Mouse (Mus musculus) G1E (cell line): ENCODE data around the gene Fkbp8. TPM values are rescaled to one million over a fixed set of nuclear protein-coding genes. Genes with fewer than 3 reads are reported as not detected.

Source experiments
- ATAC-seq: 2 replicates; pipeline ENCODE4 v1.8.0; 2016; ENCODE audit warnings: mild to moderate bottlenecking; ENCODE audit not compliant: insufficient number of reproducible peaks, poor library complexity, low FRiP score, severe bottlenecking; ENCODE audit errors: extremely low read depth
- DNase-seq: peaks from one replicate; pipeline ENCODE4 v3.0.0; 2012; ENCODE audit warnings: low spot score
- H3K27me3 ChIP-seq: 2 replicates; pipeline ENCODE4 v1.6.1; 2012; ENCODE audit warnings: mild to moderate bottlenecking, low read length, inconsistent platforms; ENCODE audit not compliant: insufficient read depth
- H3K36me3 ChIP-seq: replicated peaks from 2 replicates; pipeline ENCODE3; 2012; ENCODE audit warnings: mild to moderate bottlenecking, inconsistent platforms
- H3K4me1 ChIP-seq: 2 replicates; pipeline ENCODE4 v1.6.1; 2012; ENCODE audit warnings: low read depth, low read length, inconsistent platforms, mixed read lengths; ENCODE audit not compliant: insufficient read depth
- H3K4me3 ChIP-seq: 2 replicates; pipeline ENCODE4 v1.5.1; 2012; ENCODE audit warnings: low read depth, mild to moderate bottlenecking, inconsistent platforms, low read length, moderate library complexity, mixed read lengths
- H3K9me3 ChIP-seq: replicated peaks from 2 replicates; pipeline ENCODE4 v1.6.1; 2012; ENCODE audit warnings: inconsistent platforms
- CTCF ChIP-seq: IDR thresholded peaks from 2 replicates; pipeline ENCODE4 v1.5.1; 2012; ENCODE audit warnings: low read depth, low read length, inconsistent platforms, mixed read lengths
- GATA1 ChIP-seq: IDR thresholded peaks from 2 replicates; pipeline ENCODE4 v1.6.1; 2012; ENCODE audit warnings: borderline replicate concordance, low read length, inconsistent platforms, mixed read lengths
- GATA2 ChIP-seq: IDR thresholded peaks from 2 replicates; pipeline ENCODE4 v1.6.1; 2012; ENCODE audit warnings: low read depth, low read length, inconsistent platforms, borderline replicate concordance
- POLR2AphosphoS5 ChIP-seq: IDR thresholded peaks from 2 replicates; pipeline ENCODE4 v1.6.1; 2012; ENCODE audit warnings: low read depth, low read length, inconsistent platforms; ENCODE audit not compliant: insufficient replicate concordance
- TAL1 ChIP-seq: conservative IDR thresholded peaks from 2 replicates; pipeline ENCODE4 v1.6.1; 2012; ENCODE audit warnings: low read depth, low read length, inconsistent platforms, mixed read lengths
- polyA plus RNA-seq: library from polyadenylated mRNA; stranded (reverse); fragments of >175 nt; gene quantifications from 2 replicates; pipeline ENCODE4 v1.2.3, GENCODE M21; 2012
- total RNA-seq, 2 experiments: library from RNA; stranded (forward) in 1 of 2; stranded (reverse) in 1 of 2; fragments of 200-1000 nt in 1 of 2; fragments of >200 nt in 1 of 2; fragmentation: Nextera tagmentation in 1 of 2; gene quantifications; 2 replicates each; pipeline ENCODE4 v1.2.3; 2014 to 2017

The Fkbp8 gene
- total and polyA plus RNA-seq, 3 experiments: 206 to 939 (median 232) TPM

DNA sequence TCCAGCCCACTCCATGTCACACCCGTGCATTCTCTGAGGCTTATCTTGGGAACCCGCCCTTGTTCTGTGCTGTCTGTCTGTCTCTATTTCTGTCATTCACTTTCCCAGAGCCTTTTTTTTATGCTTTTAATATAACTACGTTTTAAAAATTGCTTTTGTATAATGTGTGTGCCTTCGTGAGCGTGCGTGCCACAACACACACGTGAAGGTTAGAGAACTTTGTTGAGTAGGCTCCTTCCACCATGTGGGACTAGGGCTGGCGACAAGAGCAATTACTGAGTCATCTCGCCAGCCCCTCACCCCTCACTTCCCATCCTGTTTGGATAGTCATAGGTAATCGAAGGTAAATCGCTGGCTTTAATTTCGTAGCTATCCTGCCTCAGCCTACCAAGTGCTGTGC, 25.0 kb upstream of the Fkbp8 start:
- ATAC-seq: no peak
- Histone ChIP-seq H3K27me3 (peaks cover 27% of the 10 kb centered on the region), H3K4me3 (no peak overlapping the region), H3K9me3 (no peaks in the 10 kb centered on the region), H3K4me1 (peaks cover 69% of the 10 kb centered on the region), H3K36me3 (peaks cover 43% of the 10 kb centered on the region)
- TF ChIP-seq TAL1 (no peak), POLR2AphosphoS5 (no peak), GATA1 (no peak), GATA2 (no peak), CTCF (no peak)
- no peak for DNase-seq

- peak; percentile 81 for DNase-seq
- TF ChIP-seq CTCF: peak; percentile 89
- TF ChIP-seq GATA1: no peak
- no peak overlapping the region; the same call in 1 of the 2 replicates for H3K4me3 ChIP-seq
These were observed 24.3 kb upstream of the Fkbp8 start for GRCm38 (mm10) chr8:70503062-70503750.

DNA sequence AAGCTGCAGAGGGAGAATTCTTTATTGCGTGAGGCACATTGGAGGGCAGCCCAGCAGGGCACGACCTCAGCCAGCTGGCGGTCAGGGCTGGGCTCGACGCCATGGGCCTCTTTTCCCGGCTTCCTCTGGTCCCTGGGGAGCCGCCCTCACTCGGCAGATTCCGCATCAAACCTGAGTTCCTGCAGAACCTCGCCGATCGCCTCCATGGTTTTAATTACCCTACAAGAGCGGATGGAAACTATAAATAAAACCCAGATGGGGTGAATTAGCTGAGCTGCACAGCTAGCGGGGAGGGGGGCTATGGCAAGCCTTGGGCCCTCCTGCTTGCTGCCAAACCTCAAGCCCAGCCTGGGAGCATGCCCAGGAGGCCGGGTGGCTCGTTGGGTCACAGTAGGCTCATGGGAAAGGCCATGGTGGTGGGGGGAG, 23.2 kb upstream of the Fkbp8 start:
- peaks cover 11% of the 10 kb centered on the region for H3K27me3 ChIP-seq
- TF ChIP-seq POLR2AphosphoS5: no peak
- TF ChIP-seq CTCF: no peak
- no peak for TF ChIP-seq GATA2
- no peak for TF ChIP-seq GATA1
- no peak for TF ChIP-seq TAL1
- H3K4me1 ChIP-seq: peaks cover 77% of the 10 kb centered on the region
- ATAC-seq (no peak), DNase-seq (no peak)
- H3K9me3 ChIP-seq: no peaks in the 10 kb centered on the region
- no peak overlapping the region for H3K4me3 ChIP-seq
- H3K36me3 ChIP-seq: peaks cover 61% of the 10 kb centered on the region

More at GRCm38 (mm10) chr8:70503062-70503750, 24.3 kb upstream of the Fkbp8 start:
- ATAC-seq: no peak
- Histone ChIP-seq H3K9me3 (no peaks in the 10 kb centered on the region), H3K36me3 (peaks cover 50% of the 10 kb centered on the region), H3K4me1 (peaks cover 75% of the 10 kb centered on the region), H3K27me3 (peaks cover 22% of the 10 kb centered on the region)

GRCm38 (mm10) chr8:70504851-70505250, 22.7 kb upstream of the Fkbp8 start:
- Histone ChIP-seq H3K9me3 (no peaks in the 10 kb centered on the region), H3K4me3 (no peak overlapping the region), H3K4me1 (peaks cover 71% of the 10 kb centered on the region), H3K27me3 (peaks cover 5% of the 10 kb centered on the region), H3K36me3 (peaks cover 65% of the 10 kb centered on the region)
- TF ChIP-seq GATA1 (no peak), CTCF (peak; percentile 85)
- ATAC-seq: no peak
- peak; percentile 63 for DNase-seq

- Histone ChIP-seq H3K27me3 (peaks cover 4% of the 10 kb centered on the region; the same call in 1 of the 2 replicates), H3K9me3 (no peaks in the 10 kb centered on the region), H3K4me3 (peak overlapping the region; percentile 81), H3K4me1 (peaks cover 62% of the 10 kb centered on the region), H3K36me3 (peaks cover 65% of the 10 kb centered on the region)
- TF ChIP-seq GATA1 (no peak), TAL1 (no peak), POLR2AphosphoS5 (peak; percentile 88; the same call in 1 of the 2 replicates), CTCF (no peak), GATA2 (no peak)
- no peak for DNase-seq
- 0 out of 2 replicates have a peak, but pooled peaks have one; percentile 9 for ATAC-seq
These were observed 21.7 kb upstream of the Fkbp8 start for GRCm38 (mm10) chr8:70505698-70506327.

GRCm38 (mm10) chr8:70506328-70507026, 21.0 kb upstream of the Fkbp8 start, which contains the start of gene Rex1bd:
Gene Rex1bd, minus strand, starts transcription at chr8:70506752.
- H3K36me3 ChIP-seq: peaks cover 65% of the 10 kb centered on the region
- H3K4me3 ChIP-seq: peak within 1 kb of the TSS; percentile 81
- no peaks in the 10 kb centered on the region for H3K9me3 ChIP-seq
- TF ChIP-seq TAL1: no peak
- TF ChIP-seq GATA2: no peak
- TF ChIP-seq POLR2AphosphoS5: no peak; the same call in 1 of the 2 replicates
- no peak for TF ChIP-seq GATA1
- peak; percentile 74 for TF ChIP-seq CTCF
- ATAC-seq (peak; percentile 72), DNase-seq (peak; percentile 95)
- H3K4me1 ChIP-seq: peaks cover 61% of the 10 kb centered on the region
- no peaks in the 10 kb centered on the region for H3K27me3 ChIP-seq
